Mouse (Mus musculus) hindbrain, postnatal 0 days (tissue): Measurements from ENCODE around the gene Rgs2. TPM values are rescaled to one million over a fixed set of nuclear protein-coding genes. Genes with fewer than 3 reads are reported as not detected.

ENCODE experiments used
- ATAC-seq: fragments of 200-750 bp; cut with Nextera tagmentation; 2 replicates; pipeline ENCODE4 v1.8.0; 2017; ENCODE audit warnings: mild to moderate bottlenecking, moderate TSS enrichment, moderate library complexity
- DNase-seq: peaks from one replicate; pipeline ENCODE4 v3.0.0-alpha.2; 2015; ENCODE audit warnings: low spot score
- H3K27ac ChIP-seq: fragments of 300-500 bp; sonication (generic); 2 replicates; pipeline ENCODE4 v1.5.1; 2014; ENCODE audit warnings: mild to moderate bottlenecking
- H3K27me3 ChIP-seq: fragments of 300-500 bp; sonication (generic); 2 replicates; pipeline ENCODE4 v1.6.1; 2014; ENCODE audit warnings: low read length, mixed read lengths; ENCODE audit not compliant: insufficient read depth
- H3K36me3 ChIP-seq: fragments of 300-500 bp; sonication (generic); 2 replicates; pipeline ENCODE4 v1.6.1; 2014; ENCODE audit warnings: low read length, mixed read lengths; ENCODE audit not compliant: insufficient read depth
- H3K4me1 ChIP-seq: fragments of 300-500 bp; sonication (generic); 2 replicates; pipeline ENCODE4 v1.6.1; 2014; ENCODE audit warnings: antibody characterized with exemption, low read length, mixed read lengths; ENCODE audit not compliant: insufficient read depth
- H3K4me2 ChIP-seq: fragments of 300-500 bp; sonication (generic); 2 replicates; pipeline ENCODE4 v1.6.1; 2014; ENCODE audit warnings: low read depth, mild to moderate bottlenecking, low read length, moderate library complexity, mixed read lengths
- H3K4me3 ChIP-seq: fragments of 300-500 bp; sonication (generic); 2 replicates; pipeline ENCODE4 v1.5.1; 2014; ENCODE audit warnings: low read length
- H3K9ac ChIP-seq: fragments of 300-500 bp; sonication (generic); replicated peaks from 2 replicates; pipeline ENCODE4 v1.6.1; 2014; ENCODE audit warnings: mild to moderate bottlenecking, low read length, moderate library complexity, mixed read lengths
- H3K9me3 ChIP-seq: fragments of 300-500 bp; sonication (generic); 2 replicates; pipeline ENCODE4 v1.6.1; 2016; ENCODE audit warnings: low read length, mixed read lengths
- CTCF ChIP-seq: IDR thresholded peaks from 2 replicates; pipeline ENCODE4 v1.5.1; 2016; ENCODE audit warnings: antibody characterized with exemption, control low read depth, low read depth
- WGBS: fragments of 180-500 bp; shearing (Covaris S2); extraction: QIAGEN DNeasy Blood & Tissue Kit; methylation state at CpG from one replicate; pipeline ENCODE4 v1.1.7; 2014; 5-methylcytosine and 5-hydroxymethylcytosine counted together
- polyA plus RNA-seq: library from polyadenylated mRNA; unstranded; fragments of >200 nt; fragmentation: Nextera tagmentation; extraction: Ambion mirVana; gene quantifications from 2 replicates; pipeline ENCODE4 v1.2.1, GENCODE M21; 2015
- total RNA-seq: library from RNA; depleted of rRNA; stranded (reverse); fragments of >200 nt; gene quantifications from 2 replicates; pipeline ENCODE4 v1.2.3, GENCODE M21; 2014

Gene Rgs2
- total and polyA plus RNA-seq, 2 experiments from 2014 or later, result 13.6 to 71.1 TPM

GRCm38 (mm10) chr1:143988756-143989155 is 15.2 kb downstream of the Rgs2 start:
- DNase-seq (no peak), ATAC-seq (no peak)
- no peaks in the 10 kb centered on the region for H3K9me3 ChIP-seq
- WGBS, result 85% methylated on average over 6 of the region's 6 CpGs
- H3K9ac ChIP-seq, result no peak overlapping the region
- H3K36me3 ChIP-seq, result no peaks in the 10 kb centered on the region
- no peak overlapping the region for H3K4me3 ChIP-seq
- H3K27ac ChIP-seq, result no peak overlapping the region
- H3K4me1 ChIP-seq, result no peaks in the 10 kb centered on the region
- TF ChIP-seq CTCF, result no peak
- no peak overlapping the region for H3K4me2 ChIP-seq
- no peaks in the 10 kb centered on the region for H3K27me3 ChIP-seq

- Histone ChIP-seq H3K27me3 (no peaks in the 10 kb centered on the region), H3K4me2 (no peak overlapping the region), H3K4me1 (no peaks in the 10 kb centered on the region), H3K9ac (no peak overlapping the region), H3K9me3 (no peaks in the 10 kb centered on the region), H3K36me3 (no peaks in the 10 kb centered on the region), H3K4me3 (no peak overlapping the region), H3K27ac (no peak overlapping the region)
- ATAC-seq (no peak), DNase-seq (no peak)
- 72% methylated on average over 6 of the region's 6 CpGs for WGBS
- no peak for TF ChIP-seq CTCF
These were observed 18.9 kb downstream of the Rgs2 start for GRCm38 (mm10) chr1:143984988-143985625.

- Histone ChIP-seq H3K4me3 (no peak overlapping the region), H3K36me3 (no peaks in the 10 kb centered on the region), H3K9me3 (no peaks in the 10 kb centered on the region), H3K27me3 (no peaks in the 10 kb centered on the region), H3K4me1 (no peaks in the 10 kb centered on the region), H3K27ac (no peak overlapping the region), H3K9ac (no peak overlapping the region), H3K4me2 (no peak overlapping the region)
- DNase-seq, result no peak
- ATAC-seq, result no peak
- 34% methylated on average over 3 of the region's 3 CpGs for WGBS
- no peak for TF ChIP-seq CTCF
These were observed 21.1 kb downstream of the Rgs2 start for GRCm38 (mm10) chr1:143982765-143983312.

DNA sequence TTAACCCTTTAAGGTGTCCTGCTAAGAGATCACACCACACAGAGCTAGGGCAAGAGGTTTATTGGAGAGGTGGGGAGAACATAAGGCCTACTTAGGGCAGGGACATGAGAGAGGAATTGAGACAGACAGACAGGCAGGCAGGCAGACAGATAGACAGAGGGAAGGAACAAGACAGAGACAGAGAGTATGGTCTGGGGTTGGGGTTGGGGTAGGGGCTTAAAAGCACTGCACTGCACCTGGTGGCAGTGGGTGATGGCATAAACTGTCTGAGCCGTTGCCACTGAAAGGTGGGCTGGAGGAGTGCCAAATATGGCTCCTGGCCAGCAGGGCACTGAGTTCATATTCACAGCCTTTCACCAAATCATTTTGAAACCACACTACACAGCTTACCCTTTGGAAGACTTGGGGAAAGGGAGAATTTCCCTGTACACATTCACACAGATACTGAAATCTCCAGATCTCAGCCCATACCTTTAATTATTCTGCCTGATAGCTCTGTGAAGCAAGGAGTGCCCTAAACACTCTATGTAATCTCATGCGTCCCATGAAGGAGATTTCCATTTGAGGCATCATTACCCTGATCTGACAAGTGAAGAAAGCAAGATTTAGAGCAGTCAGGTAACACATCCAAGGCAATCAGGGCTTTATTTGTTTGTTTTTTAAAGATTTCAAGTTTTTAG is 21.7 kb downstream of the Rgs2 start:
- DNase-seq (no peak), ATAC-seq (no peak)
- no peak for TF ChIP-seq CTCF
- 39% methylated on average over 2 of the region's 2 CpGs for WGBS
- Histone ChIP-seq H3K4me1 (no peaks in the 10 kb centered on the region), H3K4me2 (no peak overlapping the region), H3K9me3 (no peaks in the 10 kb centered on the region), H3K27me3 (no peaks in the 10 kb centered on the region), H3K4me3 (no peak overlapping the region), H3K9ac (no peak overlapping the region), H3K36me3 (no peaks in the 10 kb centered on the region), H3K27ac (no peak overlapping the region)

DNA sequence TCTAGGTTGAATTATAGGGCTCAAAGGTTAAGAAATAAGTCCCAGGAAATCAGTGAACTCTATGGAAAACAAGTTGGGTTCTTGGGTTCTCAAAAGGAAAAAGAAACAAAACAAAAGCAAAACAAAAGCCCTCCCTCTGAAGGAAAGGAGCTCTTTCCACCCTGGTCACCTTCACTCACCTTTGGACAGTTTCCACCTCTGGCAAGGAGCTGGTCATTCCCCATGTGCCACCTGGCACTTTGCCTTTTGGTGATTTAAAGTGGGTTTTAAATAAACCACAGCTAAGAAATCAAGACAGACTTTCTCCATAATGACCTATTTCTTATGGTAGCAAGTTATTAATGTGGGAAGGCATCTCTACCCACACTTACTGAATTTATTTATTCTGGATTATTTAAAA is 23.1 kb downstream of the Rgs2 start:
- Histone ChIP-seq H3K36me3 (no peaks in the 10 kb centered on the region), H3K27me3 (no peaks in the 10 kb centered on the region), H3K9ac (no peak overlapping the region), H3K4me1 (no peaks in the 10 kb centered on the region), H3K4me2 (no peak overlapping the region), H3K4me3 (no peak overlapping the region), H3K9me3 (no peaks in the 10 kb centered on the region), H3K27ac (no peak overlapping the region)
- no peak for TF ChIP-seq CTCF
- DNase-seq (no peak), ATAC-seq (no peak)

- 96% methylated on average over 2 of the region's 2 CpGs for WGBS
These were observed 29.3 kb downstream of the Rgs2 start for GRCm38 (mm10) chr1:143974637-143975036.

GRCm38 (mm10) chr1:143962301-143962700 is 41.7 kb downstream of the Rgs2 start:
- H3K4me2 ChIP-seq, result no peak overlapping the region
- H3K27ac ChIP-seq, result no peak overlapping the region
- H3K4me1 ChIP-seq, result no peaks in the 10 kb centered on the region
- TF ChIP-seq CTCF, result no peak
- H3K9ac ChIP-seq, result no peak overlapping the region
- no peaks in the 10 kb centered on the region for H3K9me3 ChIP-seq
- ATAC-seq (no peak), DNase-seq (no peak)
- WGBS, result 62% methylated on average over 3 of the region's 3 CpGs
- no peaks in the 10 kb centered on the region for H3K36me3 ChIP-seq
- no peak overlapping the region for H3K4me3 ChIP-seq
- no peaks in the 10 kb centered on the region for H3K27me3 ChIP-seq

More at GRCm38 (mm10) chr1:143974637-143975036, 29.3 kb downstream of the Rgs2 start:
- H3K36me3 ChIP-seq, result no peaks in the 10 kb centered on the region
- no peaks in the 10 kb centered on the region for H3K4me1 ChIP-seq
- no peak overlapping the region for H3K9ac ChIP-seq
- DNase-seq (no peak), ATAC-seq (no peak)
- TF ChIP-seq CTCF, result no peak
- H3K9me3 ChIP-seq, result no peaks in the 10 kb centered on the region
- no peak overlapping the region for H3K27ac ChIP-seq
- H3K4me3 ChIP-seq, result no peak overlapping the region
- no peaks in the 10 kb centered on the region for H3K27me3 ChIP-seq
- H3K4me2 ChIP-seq, result no peak overlapping the region
